Mouse (Mus musculus) neural tube, embryonic 15.5 days (tissue): ENCODE data around the gene Ttyh3. TPM values are rescaled to one million over a fixed set of nuclear protein-coding genes. Genes with fewer than 3 reads are reported as not detected.

ENCODE experiments used
- ATAC-seq: fragments of 200-750 bp; cut with Nextera tagmentation; 2 replicates; pipeline ENCODE4 v1.8.0; 2017; ENCODE audit warnings: mild to moderate bottlenecking, moderate TSS enrichment, moderate library complexity; ENCODE audit not compliant: low FRiP score
- H3K27ac ChIP-seq: fragments of 300-500 bp; sonication (generic); replicated peaks from 2 replicates; pipeline ENCODE4 v1.5.1; 2015; ENCODE audit warnings: mild to moderate bottlenecking, inconsistent platforms
- H3K27me3 ChIP-seq: fragments of 300-500 bp; sonication (generic); replicated peaks from 2 replicates; pipeline ENCODE4 v1.6.1; 2015; ENCODE audit warnings: inconsistent platforms
- H3K36me3 ChIP-seq: fragments of 300-500 bp; sonication (generic); 2 replicates; pipeline ENCODE4 v1.6.1; 2015; ENCODE audit warnings: inconsistent platforms
- H3K4me1 ChIP-seq: fragments of 300-500 bp; sonication (generic); 2 replicates; pipeline ENCODE4 v1.6.1; 2015; ENCODE audit warnings: inconsistent platforms
- H3K4me2 ChIP-seq: fragments of 300-500 bp; sonication (generic); 2 replicates; pipeline ENCODE4 v1.6.1; 2015; ENCODE audit warnings: inconsistent platforms, mild to moderate bottlenecking, moderate library complexity
- H3K4me3 ChIP-seq: fragments of 300-500 bp; sonication (generic); replicated peaks from 2 replicates; pipeline ENCODE4 v1.5.1; 2015; ENCODE audit warnings: mild to moderate bottlenecking, inconsistent platforms
- H3K9ac ChIP-seq: fragments of 300-500 bp; sonication (generic); replicated peaks from 2 replicates; pipeline ENCODE4 v1.6.1; 2015; ENCODE audit warnings: mild to moderate bottlenecking, inconsistent platforms
- H3K9me3 ChIP-seq: fragments of 300-500 bp; sonication (generic); replicated peaks from 2 replicates; pipeline ENCODE4 v1.6.1; 2016; ENCODE audit warnings: inconsistent platforms
- WGBS: fragments of 180-500 bp; shearing (Covaris S2); methylation state at CpG from one replicate; pipeline ENCODE4 v1.1.7; 2015; ENCODE audit warnings: mixed read lengths; 5-methylcytosine and 5-hydroxymethylcytosine counted together
- polyA plus RNA-seq: library from polyadenylated mRNA; unstranded; fragments of >200 nt; fragmentation: Nextera tagmentation; extraction: Ambion mirVana; gene quantifications from 2 replicates; pipeline ENCODE4 v1.2.1, GENCODE M21; 2015

The Ttyh3 gene
- polyA plus RNA-seq, 1 experiment from 2014 or later, result 63.9 TPM

DNA sequence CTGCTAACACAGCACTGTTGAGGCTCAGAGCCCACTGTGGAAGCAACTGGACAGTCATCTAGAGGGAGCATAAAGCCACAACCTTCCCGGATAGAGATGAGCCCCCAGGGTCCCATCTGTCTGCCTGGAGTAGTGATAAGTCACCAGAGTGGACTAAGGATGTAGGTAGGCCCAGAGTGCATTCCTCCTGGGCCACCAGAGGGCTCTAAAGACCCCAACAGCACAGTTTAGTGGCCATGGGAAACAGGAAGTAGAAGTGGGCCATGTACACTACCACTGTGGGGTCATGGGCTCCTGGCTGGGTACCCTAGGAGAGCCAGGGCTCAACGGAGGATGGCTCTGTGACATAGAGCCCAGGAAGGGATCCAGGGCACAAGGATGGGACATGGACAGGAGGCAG, 8.0 kb downstream of the Ttyh3 start:
- WGBS, result 49% methylated on average over 2 of the region's 2 CpGs
- no peak for ATAC-seq
- H3K9me3 ChIP-seq, result no peaks in the 10 kb centered on the region
- H3K27ac ChIP-seq, result peak overlapping the region; percentile 42
- H3K4me2 ChIP-seq, result no peak overlapping the region
- H3K27me3 ChIP-seq, result no peaks in the 10 kb centered on the region
- no peak overlapping the region for H3K9ac ChIP-seq
- peaks cover 84% of the 10 kb centered on the region for H3K4me1 ChIP-seq
- H3K36me3 ChIP-seq, result peaks cover 22% of the 10 kb centered on the region
- no peak overlapping the region for H3K4me3 ChIP-seq

DNA sequence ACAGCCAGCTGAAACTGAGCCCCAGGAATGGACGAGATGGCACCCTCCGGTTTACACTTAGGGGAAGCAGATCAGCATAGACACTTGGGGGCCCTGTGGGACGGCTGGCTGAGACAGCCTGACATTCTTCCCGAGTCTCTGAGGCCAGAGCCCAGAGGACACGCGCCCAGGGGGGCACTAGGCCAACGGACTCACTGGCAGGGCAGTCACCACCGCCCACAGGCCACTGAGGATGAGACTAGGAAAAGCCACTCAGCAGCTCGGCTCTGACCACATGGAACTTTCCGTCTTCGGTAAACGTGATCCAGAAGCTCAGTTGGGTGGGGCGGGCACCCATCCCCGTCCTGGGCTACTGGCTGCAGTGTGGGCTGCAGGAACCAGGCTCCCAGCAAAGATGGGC, 9.0 kb downstream of the Ttyh3 start:
- no peak overlapping the region for H3K4me3 ChIP-seq
- no peaks in the 10 kb centered on the region for H3K27me3 ChIP-seq
- no peak for ATAC-seq
- H3K9ac ChIP-seq, result no peak overlapping the region
- peaks cover 75% of the 10 kb centered on the region for H3K4me1 ChIP-seq
- 70% methylated on average over 14 of the region's 14 CpGs for WGBS
- H3K36me3 ChIP-seq, result peaks cover 32% of the 10 kb centered on the region
- no peaks in the 10 kb centered on the region for H3K9me3 ChIP-seq
- no peak overlapping the region for H3K27ac ChIP-seq
- H3K4me2 ChIP-seq, result no peak overlapping the region

DNA sequence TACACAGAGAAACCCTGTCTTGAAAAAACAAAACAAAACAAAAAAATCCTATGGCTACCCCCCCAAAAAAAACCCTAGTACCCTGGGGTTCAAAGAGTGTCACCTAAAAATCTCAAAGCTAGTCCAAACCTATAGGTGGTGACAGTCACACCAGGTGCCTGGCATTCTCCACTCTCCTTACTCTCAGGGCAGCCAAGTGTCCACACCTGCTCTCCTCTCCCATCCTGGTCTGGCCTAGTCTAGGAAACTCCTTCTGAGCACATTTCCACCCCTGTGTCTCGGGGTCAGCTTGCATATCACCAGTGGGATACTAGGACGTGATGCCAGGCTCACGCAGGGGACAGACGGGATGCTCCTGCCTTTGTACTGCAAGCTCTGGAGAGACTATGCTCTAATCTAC, 9.5 kb downstream of the Ttyh3 start:
- H3K9ac ChIP-seq, result no peak overlapping the region
- ATAC-seq, result no peak
- no peaks in the 10 kb centered on the region for H3K9me3 ChIP-seq
- no peak overlapping the region for H3K4me2 ChIP-seq
- H3K27me3 ChIP-seq, result no peaks in the 10 kb centered on the region
- no peak overlapping the region for H3K27ac ChIP-seq
- WGBS, result 88% methylated on average over 4 of the region's 4 CpGs
- peaks cover 69% of the 10 kb centered on the region for H3K4me1 ChIP-seq
- H3K36me3 ChIP-seq, result peaks cover 35% of the 10 kb centered on the region
- no peak overlapping the region for H3K4me3 ChIP-seq

DNA sequence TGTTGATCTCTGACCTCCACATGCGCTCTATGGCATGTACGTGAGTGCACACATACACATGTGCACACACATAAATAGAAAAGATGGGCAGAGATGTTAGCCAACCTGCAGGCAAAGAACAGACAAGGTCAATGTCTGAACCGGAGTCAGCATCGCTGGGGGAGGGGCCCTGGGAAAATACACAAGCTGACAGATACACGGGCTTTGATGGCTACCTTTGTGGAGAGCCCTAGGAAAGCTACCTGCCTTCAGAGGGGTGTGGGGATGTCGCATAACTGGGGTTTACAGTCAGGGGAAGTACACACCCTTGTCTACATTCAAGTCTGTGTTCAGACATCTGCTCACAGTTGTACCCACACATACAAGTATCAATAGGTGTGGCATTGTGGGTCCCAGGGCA, 10.3 kb downstream of the Ttyh3 start:
- peaks cover 61% of the 10 kb centered on the region for H3K4me1 ChIP-seq
- no peak overlapping the region for H3K9ac ChIP-seq

DNA sequence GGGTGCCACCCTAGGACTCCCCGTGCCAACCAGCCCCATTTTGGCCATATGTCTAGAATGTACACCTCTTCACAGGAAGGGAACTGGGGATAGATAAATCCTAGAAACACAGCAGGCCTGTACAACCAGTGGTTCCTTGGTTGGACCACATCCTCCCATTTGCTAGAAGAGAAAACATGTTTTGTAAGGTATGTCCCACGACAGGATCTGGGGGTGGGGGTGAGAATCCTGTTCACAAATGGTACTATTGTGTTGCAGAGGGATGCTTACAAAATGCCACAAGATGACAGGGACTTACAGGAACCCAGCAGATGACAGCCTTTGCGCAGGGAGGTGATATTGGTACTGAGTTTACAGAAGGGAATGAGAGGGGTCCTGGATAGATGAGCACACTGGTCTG, 10.8 kb downstream of the Ttyh3 start:
- no peak overlapping the region for H3K4me2 ChIP-seq
- no peak for ATAC-seq
- H3K4me3 ChIP-seq, result no peak overlapping the region
- H3K9ac ChIP-seq, result no peak overlapping the region
- no peaks in the 10 kb centered on the region for H3K27me3 ChIP-seq
- no peaks in the 10 kb centered on the region for H3K9me3 ChIP-seq
- 0 out of 2 replicates have a peak overlapping the region, but pooled peaks have one; percentile 2 for H3K27ac ChIP-seq
- H3K36me3 ChIP-seq, result peaks cover 41% of the 10 kb centered on the region
- H3K4me1 ChIP-seq, result peaks cover 56% of the 10 kb centered on the region
- WGBS, result 91% methylated on average over 3 of the region's 3 CpGs

More for the DNA sequence above, 10.3 kb downstream of the Ttyh3 start:
- Histone ChIP-seq H3K9me3 (no peaks in the 10 kb centered on the region), H3K27ac (no peak overlapping the region), H3K4me3 (no peak overlapping the region), H3K27me3 (no peaks in the 10 kb centered on the region), H3K4me2 (no peak overlapping the region), H3K36me3 (peaks cover 36% of the 10 kb centered on the region)
- WGBS, result 91% methylated on average over 6 of the region's 6 CpGs
- no peak for ATAC-seq

DNA sequence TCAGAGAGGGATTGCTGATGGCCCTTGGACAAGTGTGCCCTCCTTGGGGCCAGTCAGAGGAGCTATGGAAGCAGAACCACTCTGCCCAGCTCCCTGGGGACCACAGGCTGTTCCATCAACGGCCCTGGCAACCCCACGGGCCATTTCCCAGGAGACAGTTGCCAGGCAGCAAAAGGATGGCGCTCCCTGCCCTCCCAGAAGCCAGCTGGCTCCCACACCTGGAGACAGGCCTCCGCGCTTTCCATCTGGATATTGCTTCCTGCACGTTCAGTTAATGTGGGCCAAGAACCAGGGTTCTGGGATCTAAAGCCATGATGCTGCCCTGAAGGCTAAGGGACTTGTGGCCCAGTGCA, 11.8 kb downstream of the Ttyh3 start:
- ATAC-seq, result no peak
- peaks cover 50% of the 10 kb centered on the region for H3K36me3 ChIP-seq
- H3K4me1 ChIP-seq, result peaks cover 47% of the 10 kb centered on the region
- 41% methylated on average over 6 of the region's 6 CpGs for WGBS
- no peaks in the 10 kb centered on the region for H3K27me3 ChIP-seq
- H3K4me3 ChIP-seq, result no peak overlapping the region
- no peaks in the 10 kb centered on the region for H3K9me3 ChIP-seq
- no peak overlapping the region for H3K4me2 ChIP-seq
- no peak overlapping the region for H3K9ac ChIP-seq
- peak overlapping the region; percentile 2; the same call in 1 of the 2 replicates for H3K27ac ChIP-seq

DNA sequence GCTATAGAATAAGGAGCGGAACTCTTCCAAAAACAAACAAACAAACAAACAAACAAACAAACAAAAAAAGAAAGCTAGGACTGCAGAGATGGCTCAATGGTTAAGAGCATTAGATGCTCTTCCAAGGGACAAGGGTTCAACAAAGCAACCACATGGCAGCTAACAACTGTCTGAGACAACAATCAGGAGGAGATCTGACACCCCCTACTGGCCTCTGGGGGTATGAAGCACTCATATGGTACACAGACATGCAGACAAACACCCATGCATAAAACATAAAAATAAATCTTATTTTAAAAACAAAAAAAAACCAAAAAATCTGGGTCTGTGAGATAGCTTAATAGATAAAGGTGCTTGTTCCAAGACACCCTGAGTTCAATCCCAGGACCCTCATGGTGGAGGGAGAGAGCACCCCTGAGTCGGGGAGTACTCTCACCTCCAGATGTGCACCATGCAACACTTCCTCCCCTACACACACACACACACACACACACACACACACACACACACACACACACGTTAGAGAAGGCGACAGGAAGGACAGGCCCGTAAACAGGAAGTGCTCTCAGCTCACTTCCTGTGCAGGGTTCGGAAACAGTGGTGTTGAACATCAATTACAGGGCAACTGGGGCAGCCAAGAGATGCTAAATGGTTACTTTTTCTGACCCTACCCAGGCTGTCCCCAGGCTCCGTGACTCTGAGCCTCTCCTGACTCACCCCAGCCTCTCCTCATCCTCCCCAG, 12.3 kb downstream of the Ttyh3 start:
- H3K27ac ChIP-seq, result no peak overlapping the region
- no peak overlapping the region for H3K9ac ChIP-seq
- peaks cover 41% of the 10 kb centered on the region for H3K4me1 ChIP-seq
- no peak overlapping the region for H3K4me2 ChIP-seq
- ATAC-seq, result no peak
- no peaks in the 10 kb centered on the region for H3K9me3 ChIP-seq
- no peak overlapping the region for H3K4me3 ChIP-seq
- WGBS, result 84% methylated on average over 7 of the region's 7 CpGs
- H3K36me3 ChIP-seq, result peaks cover 56% of the 10 kb centered on the region
- no peaks in the 10 kb centered on the region for H3K27me3 ChIP-seq

DNA sequence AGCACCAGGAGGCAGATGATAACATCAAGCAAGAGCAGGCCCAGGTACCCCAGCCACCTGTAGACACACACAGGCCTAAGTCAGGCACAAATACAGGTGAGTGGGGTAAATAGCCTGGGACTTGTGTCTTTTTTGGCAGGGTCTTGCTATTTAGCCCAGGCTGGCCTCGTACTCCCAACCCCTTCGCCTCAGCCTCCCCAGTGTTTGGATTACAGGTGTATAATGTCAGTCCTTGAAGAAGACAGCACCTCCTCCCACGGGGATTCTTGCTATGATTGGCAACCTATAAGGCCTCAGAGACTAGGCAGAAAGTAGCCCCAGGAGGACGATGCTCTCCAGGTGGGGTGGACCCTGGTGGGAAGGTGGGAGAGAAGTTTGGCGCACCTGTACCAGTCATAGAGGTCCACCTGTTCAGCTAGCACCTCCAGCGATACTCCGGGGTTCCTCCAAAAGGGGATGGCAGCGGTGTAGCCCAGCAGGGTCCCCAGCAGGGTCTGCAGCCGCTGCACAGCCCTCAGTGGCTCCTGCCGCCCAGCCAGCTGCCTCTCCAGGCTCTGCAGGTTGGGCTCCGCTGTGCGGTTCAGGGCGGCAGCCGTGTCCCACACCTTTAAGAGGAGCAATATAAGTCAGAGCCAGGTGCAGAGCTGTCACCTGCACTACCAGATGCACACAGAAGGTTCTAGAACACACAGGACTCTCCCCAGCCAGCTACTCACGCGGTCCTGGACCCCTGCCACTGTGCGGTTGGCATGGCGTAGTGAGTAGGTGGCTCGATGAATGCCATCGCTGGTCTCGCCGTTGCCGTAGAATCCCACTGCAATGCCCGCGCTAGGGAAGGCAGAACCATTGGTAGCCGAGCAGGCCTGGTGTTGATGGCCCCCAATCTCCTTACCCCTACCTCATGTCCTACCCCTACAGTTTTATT, 13.8 kb downstream of the Ttyh3 start:
- Histone ChIP-seq H3K9me3 (no peaks in the 10 kb centered on the region), H3K36me3 (peaks cover 70% of the 10 kb centered on the region), H3K9ac (no peak overlapping the region), H3K27me3 (no peaks in the 10 kb centered on the region), H3K4me2 (no peak overlapping the region), H3K27ac (no peak overlapping the region), H3K4me1 (peaks cover 27% of the 10 kb centered on the region), H3K4me3 (no peak overlapping the region)
- ATAC-seq, result no peak
- 87% methylated on average over 26 of the region's 26 CpGs for WGBS

DNA sequence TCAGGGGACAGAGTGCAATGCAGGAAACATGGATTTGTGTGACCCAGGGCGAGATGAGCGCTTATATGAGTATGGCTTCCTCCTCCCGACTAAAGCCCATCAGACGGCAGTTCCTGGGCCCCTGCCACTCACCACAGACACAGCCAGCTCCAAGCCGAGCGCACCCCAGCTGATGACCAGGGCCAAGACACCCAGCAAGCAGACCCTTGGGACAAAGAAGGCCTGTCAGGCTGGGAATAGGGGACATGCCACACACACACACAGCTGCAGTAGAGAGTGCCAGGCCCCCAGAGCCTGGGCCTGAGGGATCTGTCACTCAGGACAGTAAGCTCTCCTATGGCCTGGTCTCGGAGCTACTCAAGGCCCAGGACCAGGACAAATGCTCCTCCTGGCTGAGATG, 15.4 kb downstream of the Ttyh3 start:
- Histone ChIP-seq H3K4me1 (peaks cover 17% of the 10 kb centered on the region), H3K9ac (no peak overlapping the region), H3K4me2 (no peak overlapping the region), H3K36me3 (peaks cover 86% of the 10 kb centered on the region), H3K4me3 (no peak overlapping the region), H3K9me3 (no peaks in the 10 kb centered on the region), H3K27ac (no peak overlapping the region), H3K27me3 (no peaks in the 10 kb centered on the region)
- 92% methylated on average over 7 of the region's 7 CpGs for WGBS
- no peak for ATAC-seq

DNA sequence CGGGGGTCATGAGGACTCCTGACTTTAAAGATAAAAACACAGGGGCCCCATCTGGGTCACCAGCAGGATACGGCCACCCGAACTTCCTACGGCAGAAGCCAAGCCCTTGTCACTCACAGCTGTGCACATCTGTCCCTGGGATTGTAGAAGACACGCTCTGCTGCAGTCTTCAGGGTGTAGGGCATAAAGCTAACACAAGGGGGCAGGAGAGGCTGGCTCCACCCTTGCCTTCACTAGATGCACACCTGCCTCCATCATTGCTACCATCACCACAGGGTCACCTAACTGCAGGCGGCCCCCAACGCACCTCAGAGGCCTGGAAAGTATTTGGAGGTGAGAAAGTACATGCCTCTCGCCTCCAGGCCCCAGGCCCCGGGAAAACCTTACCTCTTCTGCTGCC, 19.8 kb downstream of the Ttyh3 start:
- 95% methylated on average over 9 of the region's 9 CpGs for WGBS
- no peak for ATAC-seq

DNA sequence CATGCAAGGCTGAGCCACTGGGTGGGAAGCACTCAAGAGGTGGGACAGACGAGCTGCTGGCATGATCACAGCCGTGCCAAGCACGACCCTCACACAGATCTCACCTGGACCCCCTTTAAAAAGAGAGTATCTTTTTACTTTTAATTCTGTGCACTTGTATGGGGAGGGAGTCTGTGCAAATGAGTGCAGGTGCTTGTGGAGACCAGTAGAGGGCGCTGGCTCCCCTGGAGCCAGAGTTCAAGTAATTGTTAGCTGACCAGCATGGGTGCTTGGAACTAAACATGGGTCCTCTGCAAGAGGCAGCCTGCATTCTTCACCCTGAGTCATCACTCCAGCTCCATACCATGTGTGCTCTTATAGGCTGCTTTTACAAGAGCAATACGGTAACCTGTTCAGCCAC, 21.3 kb downstream of the Ttyh3 start:
- ATAC-seq, result no peak
- Histone ChIP-seq H3K4me2 (no peak overlapping the region), H3K4me3 (no peak overlapping the region), H3K9ac (no peak overlapping the region), H3K4me1 (no peaks in the 10 kb centered on the region; the same call in 1 of the 2 replicates), H3K36me3 (peaks cover 97% of the 10 kb centered on the region), H3K27ac (no peak overlapping the region), H3K27me3 (no peaks in the 10 kb centered on the region), H3K9me3 (no peaks in the 10 kb centered on the region)
- WGBS, result 97% methylated on average over 5 of the region's 5 CpGs

More for the DNA sequence above, 19.8 kb downstream of the Ttyh3 start:
- Histone ChIP-seq H3K27me3 (no peaks in the 10 kb centered on the region), H3K4me1 (no peaks in the 10 kb centered on the region), H3K9me3 (no peaks in the 10 kb centered on the region), H3K4me2 (no peak overlapping the region), H3K27ac (no peak overlapping the region), H3K36me3 (peaks cover 96% of the 10 kb centered on the region), H3K9ac (no peak overlapping the region), H3K4me3 (no peak overlapping the region)

DNA sequence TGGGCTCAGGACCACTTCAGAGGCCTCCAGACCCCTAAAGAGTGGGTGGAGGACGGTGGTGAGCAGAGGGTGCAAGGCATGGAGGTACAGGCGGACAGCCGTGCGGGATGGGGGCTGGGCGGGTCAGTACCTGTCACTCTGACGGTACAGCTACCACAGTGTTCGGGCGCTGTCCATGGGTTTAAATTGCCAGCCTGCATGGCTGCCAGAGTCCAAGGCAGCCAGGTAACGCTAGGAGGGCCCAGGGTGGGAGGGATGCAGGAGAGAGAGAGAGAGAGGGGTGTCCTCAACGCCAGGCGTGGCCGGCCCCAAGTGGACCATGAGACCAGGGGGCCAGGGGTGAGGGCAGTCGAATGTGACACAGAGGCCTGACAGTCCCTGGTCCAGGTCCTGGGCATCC, 23.9 kb downstream of the Ttyh3 start:
- H3K9ac ChIP-seq, result no peak overlapping the region
- WGBS, result 90% methylated on average over 13 of the region's 13 CpGs
- no peaks in the 10 kb centered on the region for H3K9me3 ChIP-seq
- H3K36me3 ChIP-seq, result peaks cover 82% of the 10 kb centered on the region
- H3K4me2 ChIP-seq, result no peak overlapping the region
- no peak overlapping the region for H3K4me3 ChIP-seq
- ATAC-seq, result no peak
- H3K27ac ChIP-seq, result no peak overlapping the region
- no peaks in the 10 kb centered on the region for H3K27me3 ChIP-seq
- peaks cover 22% of the 10 kb centered on the region; the same call in 1 of the 2 replicates for H3K4me1 ChIP-seq
